Mouse (Mus musculus) thymus, postnatal 0 days (tissue): ENCODE results near the gene Efnb2. TPM values are rescaled to one million over a fixed set of nuclear protein-coding genes. Genes with fewer than 3 reads are reported as not detected.

Experiments
- DNase-seq: peaks from one replicate; pipeline ENCODE4 v3.0.0-alpha.2; 2015; ENCODE audit warnings: low spot score
- microRNA-seq: library from miRNA; unstranded; fragments of <30 nt; microRNA quantifications from one replicate; pipeline ENCODE4, GENCODE M21; 2016; ENCODE audit warnings: borderline number of aligned reads
- polyA plus RNA-seq: library from polyadenylated mRNA; unstranded; fragments of >200 nt; fragmentation: Nextera tagmentation; extraction: Ambion mirVana; gene quantifications from 2 replicates; pipeline ENCODE4 v1.2.1, GENCODE M21; 2015

Gene Efnb2
- polyA plus RNA-seq, 1 experiment from 2014 or later, result 4.5 TPM

DNA sequence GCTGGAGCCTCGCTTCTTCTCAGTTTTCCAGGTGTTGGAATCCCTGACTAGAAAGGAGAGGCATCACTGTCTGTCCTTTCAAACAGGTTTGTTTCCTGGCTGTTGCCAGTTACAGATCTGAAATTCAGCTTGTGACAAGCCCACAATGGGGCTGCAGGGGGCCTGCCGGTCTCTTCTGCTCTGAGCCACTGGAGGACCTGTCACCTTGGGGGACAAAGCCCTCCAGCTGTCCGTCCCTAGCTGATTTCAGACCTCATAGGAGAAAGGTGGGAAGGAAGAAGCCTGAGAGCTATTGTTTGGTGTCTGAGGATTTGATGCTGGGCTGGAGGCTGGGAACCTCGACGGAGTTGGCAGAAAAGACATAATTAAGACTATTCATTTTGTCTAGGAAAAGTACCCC lies 88.8 kb downstream of the Efnb2 start:
- no peak for DNase-seq

DNA sequence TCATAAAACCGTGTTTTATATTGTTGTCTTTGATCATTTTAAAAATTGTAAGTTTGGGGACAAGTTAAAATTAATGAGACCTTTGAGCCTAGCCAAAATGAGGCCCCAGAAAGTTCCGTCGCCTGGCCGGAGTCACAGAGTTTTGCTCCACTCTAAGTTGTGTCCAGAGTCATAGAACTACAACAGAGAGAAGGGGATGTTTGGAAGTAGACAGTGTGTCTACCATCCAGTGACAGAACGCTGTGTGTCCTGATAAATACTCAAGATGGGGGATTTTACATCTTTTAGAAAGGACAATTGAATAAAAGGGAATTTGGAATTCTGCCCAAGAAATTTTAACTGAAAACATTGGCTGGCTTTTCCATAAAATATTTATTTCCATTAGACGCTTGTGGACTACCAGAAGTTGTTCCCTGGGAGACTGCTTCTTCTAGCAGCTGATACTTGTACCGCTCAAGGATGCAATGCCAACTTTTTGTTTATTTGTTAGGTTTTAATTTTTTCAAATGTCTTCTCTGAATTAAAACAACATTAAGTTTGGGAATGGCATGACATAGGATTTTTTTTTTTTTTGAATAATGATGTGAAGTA lies 89.3 kb downstream of the Efnb2 start:
- DNase-seq, result no peak

DNA sequence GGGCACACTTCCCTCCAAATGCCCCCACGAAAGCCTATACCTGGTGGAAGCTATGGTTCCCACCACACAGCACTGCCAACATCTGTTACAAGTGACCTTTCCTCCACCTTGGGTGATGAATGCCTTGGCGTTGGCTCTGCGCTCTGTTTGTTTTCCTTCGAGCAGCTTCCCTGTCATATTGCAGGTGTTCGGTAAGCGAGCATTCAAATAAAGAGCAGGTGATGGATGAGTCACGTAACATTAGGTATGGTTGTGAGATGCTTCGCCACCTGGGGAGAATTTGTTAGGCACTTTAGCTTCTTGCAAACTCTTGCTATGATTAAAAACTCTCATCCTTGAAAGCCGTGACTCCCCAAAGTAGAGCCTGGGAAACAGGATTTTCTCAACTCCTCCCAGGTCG lies 91.8 kb downstream of the Efnb2 start:
- no peak for DNase-seq

DNA sequence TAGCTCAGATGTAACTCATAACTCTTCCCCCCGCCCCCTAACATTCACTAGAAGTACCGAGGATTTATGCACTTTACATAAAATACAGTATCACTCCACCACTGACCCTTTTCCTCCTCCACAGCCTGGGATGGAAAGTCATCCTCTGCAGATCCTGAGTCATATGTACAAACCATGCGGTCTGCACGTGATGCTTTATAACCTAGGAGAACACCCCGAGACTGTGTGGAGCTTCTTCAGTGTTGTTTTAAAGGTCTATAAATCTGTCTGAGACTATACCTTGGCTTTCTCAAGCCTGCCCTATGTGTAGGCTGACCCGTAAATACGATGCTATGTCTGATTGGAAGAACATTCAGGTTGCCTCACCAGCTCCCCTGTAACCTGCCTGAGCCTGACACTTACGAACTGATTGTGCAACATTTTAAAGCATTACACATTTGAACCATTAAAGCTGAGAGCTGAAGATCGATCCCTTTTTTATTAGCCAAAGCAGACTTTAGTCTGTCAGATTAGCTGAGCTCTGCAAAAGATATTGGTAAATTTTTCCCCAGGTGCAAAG lies 92.7 kb downstream of the Efnb2 start:
- DNase-seq, result no peak

Small RNAs within 50 kb of the gene (microRNA-seq; reads per million reads assigned to microRNA genes)
- 4.2 reads per million, percentile 3 among the genes with 10 or more reads in this experiment for gene Mir7654

Other genes starting within 250 kb of the Efnb2 start
- 147 and 196 TPM in 2 replicates for gene Arglu1, start 29.3 kb upstream of the Efnb2 start, polyA plus RNA-seq